Mouse (Mus musculus): Measurements from ENCODE around the gene 1700020N01Rik.

1700020N01Rik gene

DNA sequence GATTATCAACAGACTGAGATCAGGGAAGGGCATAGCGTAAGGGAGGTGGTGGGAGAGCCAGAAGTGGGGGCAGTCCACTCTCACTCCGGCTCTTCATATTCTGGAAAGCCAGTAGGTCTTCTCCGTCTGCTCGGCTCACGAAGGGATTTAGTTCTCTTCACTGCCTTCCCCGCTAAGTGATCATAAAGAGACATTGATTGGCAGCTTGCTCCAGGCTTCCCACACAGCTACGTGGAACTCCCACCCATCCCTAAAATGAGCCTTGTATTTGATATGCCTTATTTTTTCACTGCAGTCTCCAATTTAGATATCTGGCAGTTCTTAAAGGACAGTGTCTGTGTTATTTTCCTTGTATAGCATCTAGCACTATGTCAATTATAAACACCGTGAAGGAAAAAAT is 11.5 kb downstream of the 1700020N01Rik start:
- no peak for DNase-seq (ENCODE audit: low read depth, low spot score)

DNA sequence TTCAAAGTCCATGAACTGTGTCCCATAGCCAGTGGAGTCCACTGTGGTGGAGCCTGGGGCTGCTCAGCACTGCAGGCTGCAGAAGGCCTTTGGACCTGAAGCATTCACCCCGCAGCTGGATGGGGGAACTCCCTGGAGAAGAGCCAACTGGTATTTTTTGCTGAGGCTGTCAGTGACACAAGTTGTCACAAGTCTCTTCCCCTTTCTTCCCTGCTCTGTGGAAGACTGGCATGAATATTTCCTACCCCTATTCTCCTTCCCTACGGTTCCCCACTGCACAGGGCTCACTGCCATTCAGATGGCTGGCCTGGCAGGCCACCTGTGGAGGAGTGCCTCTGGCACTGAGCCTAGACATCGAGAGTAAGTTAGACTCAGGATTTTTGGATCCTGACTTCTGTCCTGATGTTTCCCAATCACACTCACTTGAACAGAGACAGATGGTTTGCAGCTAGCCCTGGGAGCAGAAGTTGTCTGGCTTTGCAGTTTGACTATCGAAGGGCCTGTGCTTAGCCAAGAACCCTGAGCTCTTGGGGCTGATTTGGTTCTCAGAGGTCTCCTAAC is 12.1 kb downstream of the 1700020N01Rik start:
- no peak for DNase-seq (ENCODE audit: low read depth, low spot score)

DNA sequence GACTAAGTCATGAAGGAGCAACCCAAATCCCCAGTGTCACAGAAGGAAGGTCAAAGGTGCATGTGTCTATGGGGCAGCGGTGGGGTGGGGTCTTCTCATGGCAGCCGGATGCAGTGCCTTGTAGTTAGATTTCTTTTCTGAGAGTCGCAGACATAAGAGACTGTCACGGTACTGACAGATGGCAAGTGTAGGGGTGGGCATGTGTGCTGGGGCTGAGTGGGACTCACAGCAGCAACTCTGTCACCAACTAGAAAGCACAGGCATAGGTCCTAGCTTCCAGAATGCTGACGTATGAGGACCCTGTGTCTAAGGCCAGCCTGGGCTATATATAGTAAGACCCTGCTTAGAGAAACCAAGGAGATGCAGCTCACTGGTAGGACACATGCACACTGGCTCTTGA is 12.7 kb downstream of the 1700020N01Rik start:
- DNase-seq (ENCODE audit: low read depth, low spot score) = no peak

DNA sequence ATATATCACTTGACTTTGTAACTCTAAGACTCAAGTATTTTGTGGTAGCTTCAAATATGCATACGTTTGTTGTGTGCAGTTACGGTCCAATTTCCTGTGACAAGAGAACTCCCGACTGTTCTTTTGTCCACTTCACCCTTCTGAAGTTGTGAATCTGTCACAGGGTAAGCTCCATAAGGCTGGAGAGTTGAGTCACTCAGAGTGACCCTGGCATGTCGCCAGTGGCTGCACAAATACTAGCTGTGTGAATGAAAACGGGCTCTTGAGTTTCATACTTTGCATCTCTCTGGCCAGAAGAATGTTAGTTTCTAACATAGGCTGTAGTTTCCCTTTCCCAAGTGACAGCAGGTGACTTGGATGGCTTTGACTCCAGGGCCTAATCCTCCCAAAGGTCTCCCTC is 14.0 kb downstream of the 1700020N01Rik start:
- DNase-seq (ENCODE audit: low read depth, low spot score) = no peak

DNA sequence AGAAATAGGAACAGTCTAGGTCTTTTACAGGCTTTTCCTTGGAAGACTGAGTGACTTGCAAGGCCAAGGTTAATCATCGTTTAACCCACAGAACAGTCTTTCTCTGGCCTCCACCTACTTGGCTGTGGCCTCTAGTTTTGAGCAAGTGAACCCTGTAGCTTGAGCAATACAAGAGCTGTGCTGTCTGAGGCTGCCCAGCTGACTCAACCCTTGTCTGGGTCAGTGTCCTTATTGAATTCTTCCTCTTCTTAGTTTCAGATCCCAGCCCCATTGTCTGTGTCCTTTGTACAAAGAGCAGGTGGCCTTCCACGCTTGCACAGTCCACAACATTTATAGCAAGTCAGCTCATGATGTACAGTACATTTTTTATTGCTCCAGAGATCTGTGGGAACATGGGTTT is 16.6 kb downstream of the 1700020N01Rik start:
- DNase-seq (ENCODE audit: low read depth, low spot score) = no peak

DNA sequence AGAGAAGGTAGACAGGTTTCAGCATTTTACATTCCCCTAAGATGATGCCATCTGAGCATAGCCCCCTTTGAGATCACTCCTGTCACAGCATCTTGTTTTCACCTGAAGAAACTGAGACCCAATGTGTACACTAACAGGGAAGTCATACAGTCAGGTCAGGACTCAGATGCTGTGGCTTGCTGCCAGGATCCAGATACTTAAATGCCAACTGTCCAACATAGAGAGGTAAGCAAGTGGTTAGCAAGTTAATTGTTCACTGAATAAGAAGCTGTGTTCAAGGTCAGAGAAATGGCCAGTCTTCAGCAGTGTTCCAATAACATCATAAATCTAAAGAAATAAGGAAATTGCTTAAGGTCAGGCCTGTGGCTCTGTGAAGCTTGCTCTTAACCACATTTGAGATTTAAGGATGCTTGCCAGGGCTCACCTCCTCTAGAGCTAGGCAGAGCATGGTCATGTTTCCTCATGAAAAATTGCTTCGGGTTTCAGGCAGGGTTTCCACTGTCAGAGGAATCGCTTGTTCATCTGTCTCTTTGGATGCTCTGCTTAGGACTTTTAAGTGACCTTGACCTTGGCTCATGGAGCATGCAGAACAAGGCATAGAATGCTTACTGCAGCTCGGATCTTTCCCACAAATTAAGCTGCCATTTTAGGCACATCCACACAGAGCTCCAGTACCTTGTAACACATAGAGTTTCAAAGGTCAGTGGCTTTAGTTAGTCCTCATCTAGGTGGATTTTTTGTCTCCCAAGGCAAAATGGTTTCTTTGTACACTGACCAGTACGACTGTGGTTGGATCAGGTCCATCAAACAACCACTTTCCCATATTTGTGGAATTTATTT is 20.3 kb downstream of the 1700020N01Rik start:
- DNase-seq (ENCODE audit: low read depth, low spot score) = no peak

DNA sequence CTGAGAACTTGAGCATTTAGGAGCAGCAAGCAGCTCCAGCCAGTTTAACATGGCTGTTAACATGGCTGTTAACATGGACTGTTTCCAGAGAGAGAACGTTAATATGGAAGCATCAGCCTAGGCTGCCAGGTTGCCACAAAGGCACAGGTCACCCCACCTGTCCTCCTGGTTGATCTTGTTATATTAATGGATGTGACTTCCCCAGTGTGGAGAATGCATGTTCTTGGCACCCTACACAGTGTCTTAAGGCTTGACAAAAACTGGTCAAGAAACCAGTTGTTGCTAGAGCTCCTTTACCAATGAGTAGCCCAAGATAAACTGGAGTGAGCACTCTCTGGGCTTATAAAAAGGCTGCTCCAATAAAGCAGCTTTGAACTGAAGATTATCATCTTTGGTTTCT is 21.6 kb downstream of the 1700020N01Rik start:
- DNase-seq (ENCODE audit: low read depth, low spot score) = no peak

DNA sequence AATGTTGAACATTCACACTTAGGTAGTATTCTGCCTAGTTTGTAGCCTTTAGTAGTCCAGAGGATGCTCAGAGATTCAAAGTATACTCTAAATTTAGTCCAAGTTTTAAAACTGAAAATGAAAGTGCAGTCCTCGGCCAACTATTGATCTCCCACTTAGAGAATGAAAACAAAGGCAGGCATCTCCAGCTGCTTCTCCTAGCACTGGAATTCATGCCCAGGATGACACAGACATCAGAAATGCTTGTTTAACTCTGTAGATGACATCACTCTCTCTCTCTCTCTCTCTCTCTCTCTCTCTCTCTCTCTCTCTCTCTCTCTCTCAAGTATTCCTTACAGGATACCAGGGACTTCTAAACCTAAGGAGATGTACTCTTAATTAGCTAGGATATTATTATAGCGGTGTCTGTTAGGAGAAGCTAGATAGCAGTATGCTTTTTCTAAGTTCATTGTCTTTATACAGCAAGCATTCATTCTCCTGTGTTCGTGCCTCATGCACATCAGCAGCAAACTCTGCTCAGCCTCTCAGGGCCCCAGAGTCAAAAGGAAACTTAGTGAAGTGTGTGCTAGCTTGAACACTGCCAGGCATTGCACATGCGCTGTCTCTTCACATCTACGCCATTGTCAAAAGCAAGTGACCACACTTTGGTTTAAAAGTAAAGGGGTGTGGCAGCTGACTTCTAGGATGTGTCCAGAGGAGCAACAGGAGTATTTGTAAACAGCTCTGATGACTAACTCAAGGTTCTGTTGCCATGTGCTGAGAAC is 26.0 kb downstream of the 1700020N01Rik start:
- DNase-seq (ENCODE audit: low read depth, low spot score) = no peak

DNA sequence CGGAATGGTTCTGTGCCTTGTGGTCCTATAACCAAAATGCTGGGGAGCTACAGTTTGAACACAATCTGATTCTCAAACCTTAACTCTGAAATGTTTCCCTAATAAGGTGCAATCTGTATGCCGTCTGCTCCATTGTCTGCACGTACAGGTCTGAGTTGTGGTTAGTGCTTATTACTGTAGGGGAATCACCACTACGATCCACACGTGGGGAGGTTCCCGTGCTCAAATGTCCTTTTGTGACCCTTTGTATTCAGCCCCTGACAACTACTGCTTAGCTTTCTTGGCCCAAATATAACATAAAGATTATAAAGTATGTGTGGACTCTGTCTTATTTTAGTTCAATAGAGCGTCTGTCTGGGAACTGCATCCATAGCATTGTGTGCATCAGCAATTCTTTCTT is 29.1 kb downstream of the 1700020N01Rik start:
- no peak for DNase-seq (ENCODE audit: low read depth, low spot score)

DNA sequence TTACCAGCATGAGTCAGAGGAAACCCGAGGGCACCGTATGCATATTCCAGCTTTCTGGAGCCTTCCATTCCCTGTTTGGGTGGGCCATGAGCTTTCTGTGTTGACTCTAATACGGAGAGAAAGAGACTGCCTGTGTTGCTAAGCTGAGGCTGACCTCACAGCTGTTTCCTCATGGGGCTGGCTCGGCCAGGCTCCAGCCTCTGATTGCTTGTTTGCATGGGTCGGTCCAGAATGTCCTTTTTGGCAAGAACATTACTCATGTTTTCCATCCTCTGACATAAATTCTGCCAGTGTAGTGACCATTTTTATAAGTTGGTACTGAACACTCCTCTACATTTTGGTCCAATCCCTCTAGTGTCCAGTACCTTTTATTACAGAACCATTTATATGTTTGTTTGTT is 35.6 kb downstream of the 1700020N01Rik start:
- DNase-seq (ENCODE audit: low read depth, low spot score) = no peak

DNA sequence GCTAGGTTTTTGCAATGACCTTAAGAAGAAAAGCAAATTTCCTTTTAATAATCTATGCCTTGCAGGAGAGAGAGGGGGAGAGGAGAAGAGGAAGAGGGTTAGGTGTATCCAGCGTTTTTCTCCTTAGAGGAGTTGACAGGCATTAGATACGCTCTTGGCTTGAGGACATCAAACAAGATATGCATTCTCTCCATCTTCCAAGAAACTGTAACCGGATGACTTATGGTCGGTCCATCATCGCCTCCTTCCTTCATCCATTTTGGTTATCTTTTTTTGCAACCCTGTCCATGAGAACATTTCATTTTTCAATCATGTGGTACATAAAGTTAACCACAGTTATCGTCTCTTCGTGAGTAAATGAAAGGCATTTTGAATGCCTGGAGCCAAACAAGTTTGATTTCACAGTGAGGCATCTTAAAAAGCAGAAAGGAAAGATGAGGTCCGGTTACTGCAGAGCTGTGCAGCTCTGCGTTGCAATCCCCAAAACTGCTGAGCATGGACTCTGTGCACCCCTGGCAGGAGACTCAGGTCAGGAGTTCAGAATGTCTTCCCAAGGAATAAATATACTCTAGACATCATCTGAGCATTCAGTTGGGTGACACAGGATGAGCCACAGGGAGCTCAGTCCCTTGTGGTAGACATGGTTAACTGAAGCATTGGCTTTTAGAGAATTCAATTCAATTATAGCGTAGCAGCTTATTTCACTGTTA is 36.2 kb downstream of the 1700020N01Rik start:
- no peak for DNase-seq (ENCODE audit: low read depth, low spot score)

DNA sequence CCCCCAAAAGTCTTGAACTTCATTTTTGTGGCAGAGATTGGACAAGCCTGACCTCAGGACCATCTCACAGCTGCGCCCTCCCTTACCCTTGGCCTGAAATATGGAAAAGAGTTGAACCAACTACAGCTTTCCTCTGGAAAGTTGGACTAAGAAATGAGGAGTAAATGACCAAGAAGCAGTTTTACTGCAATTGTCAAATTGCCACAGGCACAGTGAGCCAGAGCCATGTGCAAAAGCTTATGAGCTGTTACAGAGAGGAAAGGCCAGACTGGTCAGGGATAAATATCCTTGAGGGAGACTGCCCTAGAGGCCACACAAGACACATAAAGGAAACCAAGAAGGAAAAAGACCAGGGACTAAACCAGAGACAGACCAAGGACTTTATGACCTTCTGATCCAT is 38.5 kb downstream of the 1700020N01Rik start:
- no peak for DNase-seq (ENCODE audit: low read depth, low spot score)

DNA sequence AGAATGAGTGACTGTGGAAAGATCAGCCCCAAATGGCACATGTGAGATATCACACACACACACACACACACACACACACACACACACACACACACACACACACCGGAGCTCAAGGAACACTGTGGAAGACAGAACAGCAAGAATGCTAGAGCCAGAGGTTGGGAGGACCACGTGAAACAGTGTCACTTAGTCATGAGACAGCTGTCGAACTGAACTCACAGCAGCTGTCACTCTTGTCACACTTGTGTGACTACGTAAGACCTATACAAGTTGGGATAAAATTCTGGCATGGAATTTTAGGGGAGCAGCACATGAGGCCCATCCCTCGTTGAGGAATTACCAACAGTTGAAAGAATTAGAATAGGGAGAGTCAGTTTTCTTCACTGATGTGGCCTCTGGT is 39.7 kb downstream of the 1700020N01Rik start:
- DNase-seq (ENCODE audit: low read depth, low spot score) = no peak

DNA sequence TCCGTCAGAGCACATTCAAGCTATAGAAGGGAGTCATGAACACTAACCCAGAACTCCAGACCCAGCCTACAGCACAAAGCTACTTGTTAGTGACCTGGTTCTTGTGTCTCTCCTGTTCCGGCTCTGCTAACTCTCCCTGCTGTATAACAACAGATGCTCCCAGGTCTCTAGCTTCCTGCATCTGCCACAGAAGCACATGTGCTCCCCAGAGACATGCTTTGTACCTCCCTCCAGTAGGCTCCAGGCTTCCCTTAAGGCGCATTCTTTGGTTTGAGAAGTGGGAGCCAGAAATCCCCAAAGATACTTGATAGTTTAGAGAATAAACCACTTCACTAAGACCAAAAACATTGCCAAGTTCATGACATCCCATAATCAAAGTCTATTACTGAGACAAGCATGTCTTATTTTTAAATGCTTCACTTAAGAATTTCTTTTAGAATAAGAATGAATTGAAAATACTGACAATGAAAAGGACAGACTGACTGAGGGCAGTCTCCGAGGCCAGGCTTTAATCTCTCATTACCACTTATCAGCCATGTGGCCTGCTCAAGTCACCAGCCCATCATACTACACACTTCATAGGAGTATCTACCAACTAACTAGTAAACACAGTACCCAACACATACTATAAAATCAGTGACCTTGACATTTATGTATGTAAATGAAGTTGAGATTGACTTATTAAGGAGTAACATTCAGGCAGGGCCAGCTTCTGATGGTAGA is 43.2 kb downstream of the 1700020N01Rik start:
- no peak for DNase-seq (ENCODE audit: low read depth, low spot score)

DNA sequence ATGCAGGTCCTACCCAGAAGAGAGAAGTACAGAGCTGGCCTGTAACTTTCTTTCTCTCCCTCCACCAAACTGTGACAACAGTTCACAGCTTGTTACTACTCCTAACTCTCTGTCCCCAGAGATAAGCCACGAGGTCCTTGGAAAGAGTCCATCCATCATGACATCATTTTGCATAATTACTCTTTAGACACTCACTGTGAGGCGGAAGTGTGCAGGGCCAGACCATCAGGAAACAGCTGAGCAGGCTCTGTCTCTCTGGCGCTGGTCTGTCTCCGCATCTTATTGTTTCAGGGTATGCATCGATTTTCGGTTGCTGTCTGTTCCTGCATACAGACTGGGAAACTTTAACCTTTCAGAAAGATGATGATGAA is 43.8 kb downstream of the 1700020N01Rik start:
- no peak for DNase-seq (ENCODE audit: low read depth, low spot score)

DNA sequence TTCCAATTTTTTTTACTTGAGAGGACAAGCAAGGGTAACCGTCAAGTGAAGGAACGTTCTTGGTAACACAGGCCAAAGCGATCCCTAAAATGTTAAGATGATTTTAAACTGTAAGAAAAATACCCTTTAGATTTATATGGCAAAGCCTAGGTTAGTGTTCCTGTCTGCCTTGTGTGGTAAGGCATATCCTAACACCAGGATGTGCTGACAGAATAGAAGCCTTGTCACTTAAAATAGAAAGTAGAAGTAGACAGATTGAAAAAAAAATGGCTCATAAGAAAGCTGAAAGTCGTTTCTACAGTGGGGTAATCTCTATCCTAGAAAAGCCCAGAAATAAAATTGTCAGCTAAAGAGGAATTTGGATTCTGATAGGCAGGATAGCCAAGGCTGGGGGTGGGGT is 58.4 kb downstream of the 1700020N01Rik start:
- DNase-seq (ENCODE audit: low read depth, low spot score) = no peak

DNA sequence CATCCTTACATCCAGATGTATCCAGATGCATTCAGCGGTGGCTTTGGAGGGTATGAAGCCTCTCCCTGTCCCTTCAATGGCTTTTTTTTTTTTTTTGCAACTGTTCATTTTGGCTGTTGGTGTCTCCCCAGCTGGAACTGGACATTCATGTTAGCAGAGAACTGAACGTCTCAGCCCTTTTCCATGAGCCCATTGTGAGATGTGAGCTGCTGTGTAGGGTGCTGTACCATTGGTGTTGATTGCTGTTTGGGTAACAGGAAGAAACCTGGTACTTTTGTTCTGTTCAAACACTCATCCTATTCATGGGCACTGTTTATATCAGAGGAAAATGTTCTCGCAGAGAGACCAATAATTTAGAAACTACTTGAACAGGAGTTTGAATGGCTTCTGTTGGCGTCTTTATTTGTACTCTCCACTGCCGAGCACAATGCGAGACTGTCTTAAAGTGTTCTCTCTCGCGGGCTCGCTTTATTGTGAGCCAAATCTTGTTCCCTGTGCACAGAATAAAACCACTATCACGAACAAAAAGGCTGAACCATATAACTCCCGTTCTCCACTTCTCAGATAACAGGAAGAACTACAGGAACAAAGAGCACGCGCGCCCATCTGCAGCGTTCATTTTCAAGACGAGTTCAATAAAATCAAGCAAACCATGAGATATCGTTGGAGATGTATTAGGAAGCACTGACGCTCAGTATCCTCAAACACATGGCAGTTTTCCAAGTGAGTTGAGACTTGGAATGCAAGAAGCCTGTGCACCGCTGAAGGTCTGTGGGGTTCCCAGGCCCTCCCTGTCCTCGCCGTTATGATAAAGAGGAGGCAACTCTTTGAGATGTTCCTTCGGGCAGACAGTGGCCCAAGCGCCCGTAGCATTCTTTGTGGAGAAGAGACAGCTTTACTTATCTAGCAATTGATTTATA is 59.7 kb downstream of the 1700020N01Rik start:
- DNase-seq (ENCODE audit: low read depth, low spot score) = no peak

DNA sequence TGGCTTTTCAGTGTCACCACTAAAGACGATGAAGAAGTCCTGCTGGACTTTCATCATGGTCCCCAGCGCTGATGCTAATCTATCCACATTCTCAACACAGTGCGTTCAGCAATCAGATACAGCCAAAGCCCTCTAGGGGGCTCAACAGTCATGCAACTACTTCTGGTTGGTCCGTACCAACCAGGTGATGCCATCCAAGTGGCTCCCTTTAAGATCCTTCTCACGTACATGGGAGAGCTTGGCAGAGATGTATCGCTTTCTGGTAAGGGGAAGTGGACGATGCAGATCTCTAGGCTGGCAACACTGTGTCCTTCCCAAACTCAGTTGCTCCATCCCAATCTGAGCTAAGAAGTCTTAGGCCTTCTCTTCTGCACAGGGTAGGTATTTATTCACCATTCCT is 60.5 kb downstream of the 1700020N01Rik start:
- no peak for DNase-seq (ENCODE audit: low read depth, low spot score)

DNA sequence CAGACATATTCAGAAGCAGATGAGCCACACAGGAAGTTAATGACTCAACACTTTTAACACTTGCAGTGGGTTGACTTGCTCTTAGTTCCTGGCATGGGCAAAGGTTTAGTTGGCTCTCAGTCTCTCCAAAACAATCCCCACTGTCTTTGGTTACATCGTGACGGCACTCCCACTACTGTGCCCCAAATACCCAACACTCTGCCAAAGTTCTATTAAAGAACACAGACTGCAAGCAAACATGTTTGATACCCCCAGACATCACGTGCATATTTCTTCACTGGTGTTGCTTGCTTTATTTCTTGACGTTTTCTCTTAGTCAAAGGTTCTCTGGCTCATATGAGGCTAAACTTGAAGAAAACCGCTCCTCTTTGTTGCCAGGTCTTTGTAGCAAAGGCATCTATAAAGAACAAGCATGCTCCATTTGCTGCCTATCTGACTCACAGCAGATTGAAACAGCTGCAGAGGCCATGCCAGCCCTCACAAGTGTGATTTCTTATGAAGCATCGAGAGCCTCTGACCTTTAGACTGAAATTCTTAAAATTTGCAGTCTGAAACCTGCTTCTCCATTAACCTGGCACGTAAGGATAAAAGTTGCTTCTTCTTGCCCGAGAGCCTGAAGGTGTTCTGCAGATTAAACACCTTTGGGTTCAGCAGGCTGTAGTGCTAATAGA is 66.8 kb downstream of the 1700020N01Rik start:
- DNase-seq (ENCODE audit: low read depth, low spot score) = no peak

DNA sequence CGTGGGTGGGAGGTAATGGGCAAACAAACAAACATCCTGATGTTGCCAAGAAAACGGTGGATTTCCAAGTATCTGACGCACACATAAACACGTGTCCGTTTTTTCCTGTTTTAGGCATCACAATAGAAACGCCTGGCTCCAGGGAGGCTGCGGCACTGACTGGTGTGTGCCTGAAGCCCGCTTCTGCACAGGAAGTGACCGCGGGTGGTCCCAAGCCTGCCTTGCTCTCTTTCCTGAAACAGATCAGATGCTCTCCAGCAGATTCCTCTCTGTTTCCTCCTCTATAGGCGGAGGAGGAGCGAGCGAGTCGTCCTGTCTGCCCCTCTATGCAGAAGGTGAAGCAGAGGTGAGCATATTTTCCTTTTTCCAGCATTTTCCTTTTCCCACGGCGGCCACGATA is 76.0 kb downstream of the 1700020N01Rik start:
- DNase-seq (ENCODE audit: low read depth, low spot score) = no peak

All from WW6 (cell line).